Mouse (Mus musculus): Measurements from ENCODE around the gene Theg.

GRCm38 (mm10) chr10:79609276-79609675 is 22.1 kb upstream of the Theg start:
- no peak for TF ChIP-seq POLR2A (IDR thresholded peaks at IDR 0.05; ENCODE audit: low read depth, low read length)
- no peak for TF ChIP-seq CTCF (conservative IDR thresholded peaks at IDR 0.05; ENCODE audit: insufficient read depth, insufficient read length, low read depth, low read length)

Measured in kidney, adult 2 months (tissue).